Mouse (Mus musculus) liver, embryonic 16.5 days (tissue): ENCODE data around the gene Smg6. TPM values are rescaled to one million over a fixed set of nuclear protein-coding genes. Genes with fewer than 3 reads are reported as not detected.

Experiments
- ATAC-seq: fragments of 200-750 bp; cut with Nextera tagmentation; 2 replicates; pipeline ENCODE4 v1.8.0; 2017; ENCODE audit warnings: low read depth, mild to moderate bottlenecking, moderate number of reproducible peaks, moderate library complexity
- H3K27ac ChIP-seq: fragments of 300-500 bp; sonication (generic); 2 replicates; pipeline ENCODE4 v1.5.1; 2014; ENCODE audit warnings: mild to moderate bottlenecking, low read length
- H3K27me3 ChIP-seq: fragments of 300-500 bp; sonication (generic); 2 replicates; pipeline ENCODE4 v1.6.1; 2014; ENCODE audit warnings: low read depth, low read length, mixed read lengths; ENCODE audit not compliant: control insufficient read depth, insufficient read depth
- H3K36me3 ChIP-seq: fragments of 300-500 bp; sonication (generic); 2 replicates; pipeline ENCODE4 v1.6.1; 2014; ENCODE audit warnings: mild to moderate bottlenecking; ENCODE audit not compliant: control insufficient read depth, insufficient read depth
- H3K4me1 ChIP-seq: fragments of 300-500 bp; sonication (generic); 2 replicates; pipeline ENCODE4 v1.6.1; 2014; ENCODE audit warnings: low read depth, low read length, mixed read lengths; ENCODE audit not compliant: control insufficient read depth
- H3K4me2 ChIP-seq: fragments of 300-500 bp; sonication (generic); 2 replicates; pipeline ENCODE4 v1.6.1; 2014; ENCODE audit warnings: low read depth, low read length, mixed read lengths
- H3K4me3 ChIP-seq: fragments of 300-500 bp; sonication (generic); 2 replicates; pipeline ENCODE4 v1.5.1; 2014; ENCODE audit warnings: low read depth, mild to moderate bottlenecking, low read length
- H3K9ac ChIP-seq: fragments of 300-500 bp; sonication (generic); 2 replicates; pipeline ENCODE4 v1.6.1; 2014; ENCODE audit warnings: low read depth, low read length
- H3K9me3 ChIP-seq: fragments of 300-500 bp; sonication (generic); replicated peaks from 2 replicates; pipeline ENCODE4 v1.6.1; 2016; ENCODE audit warnings: low read length; ENCODE audit not compliant: control insufficient read depth
- WGBS: fragments of 180-500 bp; shearing (Covaris S2); extraction: QIAGEN DNeasy Blood & Tissue Kit; methylation state at CpG from one replicate; pipeline ENCODE4 v1.1.7; 2014; ENCODE audit not compliant: insufficient replicate concordance; 5-methylcytosine and 5-hydroxymethylcytosine counted together
- polyA plus RNA-seq: library from polyadenylated mRNA; unstranded; fragments of >200 nt; fragmentation: Nextera tagmentation; extraction: Ambion mirVana; gene quantifications from 2 replicates; pipeline ENCODE4 v1.2.1, GENCODE M21; 2015

Smg6 gene
- polyA plus RNA-seq, 1 experiment from 2014 or later = 5.5 TPM

DNA sequence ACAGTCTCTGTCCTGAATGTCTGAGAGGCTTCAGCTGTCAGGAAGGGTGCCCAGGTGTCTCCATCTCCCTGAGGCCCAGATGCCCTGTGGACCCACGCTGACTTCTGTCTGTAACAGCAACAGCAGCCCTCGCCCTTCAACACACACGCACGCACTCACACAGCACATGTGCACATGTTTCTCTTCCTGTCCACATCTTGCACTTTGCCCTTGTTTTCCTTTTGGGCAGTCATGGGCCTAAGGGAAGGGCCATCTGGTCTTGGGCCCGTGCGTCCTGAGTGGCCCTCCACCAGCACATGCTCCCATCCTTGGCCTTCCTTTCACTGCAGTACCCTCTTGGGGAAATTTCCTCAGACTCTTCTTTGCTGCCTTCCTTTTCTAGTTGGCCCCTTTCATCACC is 237.8 kb downstream of the Smg6 start:
- peaks cover 41% of the 10 kb centered on the region for H3K27me3 ChIP-seq
- peaks cover 23% of the 10 kb centered on the region for H3K4me1 ChIP-seq
- H3K36me3 ChIP-seq = no peaks in the 10 kb centered on the region
- WGBS = 73% methylated on average over 6 of the region's 6 CpGs
- H3K4me3 ChIP-seq = no peak overlapping the region
- no peaks in the 10 kb centered on the region for H3K9me3 ChIP-seq
- H3K27ac ChIP-seq = no peak overlapping the region
- ATAC-seq = no peak
- no peak overlapping the region for H3K4me2 ChIP-seq
- no peak overlapping the region for H3K9ac ChIP-seq

DNA sequence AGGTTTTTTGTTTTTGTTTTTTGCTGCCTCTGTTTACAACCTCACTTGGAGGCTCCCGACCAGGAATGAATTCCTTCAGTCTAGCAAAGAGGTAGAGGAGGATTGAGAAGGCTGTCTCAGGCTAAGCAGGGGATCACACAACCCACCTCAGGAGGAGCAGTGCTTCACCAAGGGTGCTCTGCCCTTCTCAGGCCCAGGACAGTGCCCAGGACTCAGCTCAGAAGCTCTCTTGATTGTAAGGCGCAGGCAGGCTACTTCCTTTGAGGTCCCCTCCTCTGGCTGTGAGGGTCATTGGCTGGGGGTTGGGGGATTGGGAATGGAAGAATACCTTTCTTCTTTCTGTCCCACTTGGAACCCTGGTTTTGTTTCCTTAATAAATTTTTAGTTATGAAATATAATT is 238.4 kb downstream of the Smg6 start:
- Histone ChIP-seq H3K27ac (no peak overlapping the region), H3K4me2 (no peak overlapping the region), H3K4me1 (peaks cover 30% of the 10 kb centered on the region), H3K9me3 (no peaks in the 10 kb centered on the region), H3K4me3 (no peak overlapping the region), H3K27me3 (peaks cover 48% of the 10 kb centered on the region), H3K9ac (no peak overlapping the region), H3K36me3 (no peaks in the 10 kb centered on the region)
- WGBS = 71% methylated on average over 2 of the region's 2 CpGs
- ATAC-seq = no peak

DNA sequence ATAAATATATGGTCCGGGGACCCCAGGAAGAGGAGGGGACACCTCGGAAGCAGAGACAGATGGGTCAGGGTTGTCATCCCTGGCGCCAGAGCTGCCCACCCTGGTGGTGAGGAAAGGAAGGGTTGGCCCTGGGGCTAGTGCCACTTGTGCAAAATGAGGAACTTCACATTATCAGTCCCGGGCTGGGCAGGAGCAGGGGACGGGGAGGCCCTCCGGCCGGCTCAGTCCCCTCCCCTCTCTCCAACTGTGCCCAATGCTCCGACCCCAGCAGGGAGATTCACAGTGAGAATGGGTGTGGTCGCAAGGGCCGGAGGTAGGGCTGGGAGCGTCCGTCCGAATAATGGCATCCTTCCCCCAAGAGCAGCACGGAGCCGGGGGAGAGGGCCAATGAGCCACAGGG is 239.1 kb downstream of the Smg6 start:
- 14% methylated on average over 15 of the region's 15 CpGs for WGBS
- H3K9me3 ChIP-seq = no peaks in the 10 kb centered on the region
- H3K36me3 ChIP-seq = no peaks in the 10 kb centered on the region
- no peak overlapping the region for H3K9ac ChIP-seq
- H3K4me2 ChIP-seq = peak overlapping the region; percentile 49
- peaks cover 55% of the 10 kb centered on the region for H3K27me3 ChIP-seq
- peak overlapping the region; percentile 60 for H3K4me3 ChIP-seq
- peaks cover 37% of the 10 kb centered on the region for H3K4me1 ChIP-seq
- no peak for ATAC-seq
- H3K27ac ChIP-seq = no peak overlapping the region

DNA sequence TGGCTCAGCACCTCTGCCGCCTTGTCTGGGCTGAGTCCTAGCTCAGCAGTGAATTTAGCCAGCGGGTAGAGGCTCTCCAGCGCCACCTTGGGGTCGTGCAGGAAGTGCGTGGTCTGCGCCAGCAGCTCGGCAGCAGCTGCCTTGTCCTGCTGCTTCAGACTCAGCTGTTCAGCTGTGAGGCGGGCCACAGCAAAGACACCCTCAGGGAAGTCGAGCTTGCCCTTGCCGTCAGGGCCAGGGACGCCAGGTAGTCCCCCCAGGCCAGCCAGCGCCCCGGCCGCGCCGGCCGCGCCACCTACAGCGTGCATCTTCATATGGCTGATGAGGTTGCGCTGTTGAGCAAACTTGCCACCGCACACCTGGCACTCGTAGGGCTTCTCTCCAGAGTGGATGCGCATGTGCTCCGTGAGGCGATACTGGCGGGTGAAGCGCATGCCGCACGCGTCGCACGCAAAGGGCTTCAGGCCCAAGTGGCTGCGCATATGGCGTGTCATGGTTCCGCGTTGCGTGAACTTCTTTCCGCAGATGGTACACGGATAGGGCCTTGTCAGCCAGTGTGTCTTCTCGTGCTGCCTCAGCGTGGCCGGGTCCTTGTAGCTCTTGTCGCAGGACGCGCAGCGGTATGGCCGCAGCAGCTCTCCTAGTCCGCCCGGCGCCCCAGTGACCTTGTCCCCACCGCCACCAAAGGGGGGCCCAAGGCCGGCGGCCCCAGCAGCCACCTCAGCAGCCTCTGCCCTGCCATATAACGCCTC is 240.0 kb downstream of the Smg6 start:
- H3K4me2 ChIP-seq = peak overlapping the region; percentile 49
- 6% methylated on average over 54 of the region's 54 CpGs for WGBS
- peak overlapping the region; percentile 60 for H3K4me3 ChIP-seq
- H3K27ac ChIP-seq = no peak overlapping the region
- no peaks in the 10 kb centered on the region for H3K9me3 ChIP-seq
- ATAC-seq = peak; percentile 24; the same call in 1 of the 2 replicates
- H3K36me3 ChIP-seq = no peaks in the 10 kb centered on the region
- peaks cover 64% of the 10 kb centered on the region for H3K27me3 ChIP-seq
- peaks cover 43% of the 10 kb centered on the region for H3K4me1 ChIP-seq
- H3K9ac ChIP-seq = no peak overlapping the region; the same call in 1 of the 2 replicates

DNA sequence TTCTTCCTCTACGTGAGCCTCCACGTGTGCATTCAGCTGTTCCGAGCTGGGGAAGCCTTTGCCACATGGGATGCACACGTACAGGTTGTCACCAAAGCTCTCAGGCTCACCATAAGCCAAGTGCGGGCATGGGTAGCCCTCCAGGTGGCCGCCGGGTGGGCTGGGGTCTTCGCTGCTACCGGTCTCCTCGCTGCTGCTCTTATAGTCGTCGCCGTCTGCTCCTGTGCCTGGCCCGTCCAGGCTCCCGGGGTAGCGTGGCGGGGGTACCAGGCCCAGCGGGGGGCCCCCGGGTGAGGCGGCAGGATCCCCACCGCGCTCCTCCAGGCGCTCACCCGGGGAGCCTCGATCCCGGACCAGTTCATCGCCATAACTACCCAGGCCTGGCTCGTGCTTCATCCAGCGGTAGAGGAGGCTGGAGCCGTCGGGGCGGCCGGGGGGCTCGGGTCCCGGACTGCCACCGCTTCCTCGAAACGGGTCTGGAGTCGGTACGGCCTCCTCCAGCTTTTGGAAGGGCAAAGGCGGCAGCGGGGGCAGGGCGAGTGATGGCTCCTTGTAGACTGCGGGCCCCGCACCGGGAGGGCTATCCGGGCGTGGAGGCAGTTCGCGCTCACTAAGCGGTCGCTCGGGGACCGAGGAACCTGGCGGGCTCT is 240.7 kb downstream of the Smg6 start:
- 10% methylated on average over 55 of the region's 55 CpGs for WGBS
- H3K9ac ChIP-seq = no peak overlapping the region
- H3K27me3 ChIP-seq = peaks cover 71% of the 10 kb centered on the region
- H3K27ac ChIP-seq = no peak overlapping the region
- ATAC-seq = no peak
- peaks cover 43% of the 10 kb centered on the region for H3K4me1 ChIP-seq
- H3K4me3 ChIP-seq = peak overlapping the region; percentile 60
- no peaks in the 10 kb centered on the region for H3K9me3 ChIP-seq
- no peaks in the 10 kb centered on the region for H3K36me3 ChIP-seq
- peak overlapping the region; percentile 49 for H3K4me2 ChIP-seq

DNA sequence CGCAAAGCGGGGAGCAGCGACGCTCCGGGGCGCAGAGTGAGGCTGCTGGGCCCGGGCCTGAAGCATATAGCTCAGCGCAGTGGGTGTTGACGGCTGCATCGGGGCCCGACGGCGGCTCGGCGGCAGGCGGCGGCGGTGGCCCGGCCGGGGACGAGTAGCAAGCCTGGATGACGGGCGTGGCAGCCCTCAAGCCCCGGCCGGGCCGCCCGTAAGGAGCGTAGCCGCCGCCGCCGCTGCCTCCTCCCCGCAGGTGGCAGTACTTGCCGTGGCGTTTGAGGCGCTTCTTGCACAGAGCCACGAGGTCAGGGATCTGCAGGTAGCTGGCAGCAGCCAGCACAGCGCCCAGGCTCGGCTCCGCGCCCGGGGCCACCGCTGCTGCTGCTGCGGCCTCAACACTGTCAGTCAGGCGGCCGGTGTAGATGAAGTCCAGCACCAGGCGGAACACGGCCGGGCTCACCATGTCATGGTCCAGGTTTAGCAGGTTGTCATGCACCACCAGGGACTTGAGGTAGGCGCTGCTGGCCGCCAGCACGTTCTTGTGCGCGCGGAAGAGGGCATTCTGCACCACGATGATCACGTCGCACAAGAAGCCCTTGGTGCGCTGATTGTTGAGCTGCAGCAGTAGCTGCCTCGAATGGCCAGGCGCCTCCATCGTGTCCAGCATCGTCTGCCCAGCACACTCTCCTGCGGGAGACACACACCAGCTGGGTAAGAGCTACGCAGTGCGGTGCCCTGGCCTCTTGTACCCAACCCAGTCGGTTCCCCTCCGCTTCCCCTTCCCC is 241.4 kb downstream of the Smg6 start:
- no peaks in the 10 kb centered on the region for H3K9me3 ChIP-seq
- WGBS = 3% methylated on average over 63 of the region's 68 CpGs
- H3K9ac ChIP-seq = 0 out of 2 replicates have a peak overlapping the region, but pooled peaks have one; percentile 12
- peaks cover 78% of the 10 kb centered on the region for H3K27me3 ChIP-seq
- peaks cover 43% of the 10 kb centered on the region for H3K4me1 ChIP-seq
- no peak overlapping the region for H3K27ac ChIP-seq
- peak overlapping the region; percentile 49 for H3K4me2 ChIP-seq
- no peak for ATAC-seq
- H3K36me3 ChIP-seq = no peaks in the 10 kb centered on the region
- H3K4me3 ChIP-seq = peak overlapping the region; percentile 60

DNA sequence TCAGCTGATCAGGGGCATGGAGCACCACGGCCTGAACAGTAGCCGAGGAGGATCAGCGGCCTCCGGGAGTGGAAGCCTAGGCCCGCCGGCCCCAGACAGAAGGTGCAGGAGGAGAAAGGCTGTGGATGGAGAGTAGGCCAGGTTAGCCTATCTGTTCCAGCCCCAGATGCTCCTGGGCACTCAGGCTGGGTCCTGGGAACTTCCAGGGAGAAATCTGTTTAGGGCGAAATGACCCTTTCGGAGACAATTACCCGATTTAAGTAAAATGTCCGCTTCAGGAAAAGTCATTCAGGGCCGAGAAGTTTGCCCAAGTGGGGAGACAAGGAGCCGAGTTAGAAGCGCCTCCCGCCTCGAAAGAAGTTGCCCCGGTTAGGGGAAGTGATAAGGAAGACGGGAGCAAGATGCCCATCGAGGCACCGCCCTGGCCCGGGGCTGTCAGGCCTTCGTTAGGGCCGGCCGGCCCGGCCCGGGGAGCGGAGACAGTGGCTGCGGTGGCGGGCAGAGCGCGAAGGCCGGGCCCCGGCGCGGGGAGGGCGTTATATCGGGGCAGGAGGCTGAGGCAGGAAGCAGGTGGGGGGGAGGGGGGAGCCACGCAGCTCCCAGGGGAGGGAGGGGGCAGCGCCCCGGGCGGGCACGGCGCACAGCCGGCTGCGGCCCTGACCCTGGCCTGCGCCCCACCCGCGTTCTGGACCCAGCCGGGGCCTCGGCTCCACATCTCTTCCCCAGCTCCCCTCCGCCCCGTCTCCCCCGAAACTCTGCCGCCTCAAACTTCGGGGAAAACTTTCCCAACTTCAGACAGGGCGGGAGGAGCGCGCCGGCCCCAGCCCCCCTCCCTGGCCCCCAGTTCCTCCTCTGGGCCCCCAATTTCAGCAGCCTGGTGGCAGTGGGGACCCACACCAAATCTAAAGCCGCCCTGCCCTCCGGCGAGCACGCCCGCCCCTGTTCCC is 242.3 kb downstream of the Smg6 start:
- H3K27ac ChIP-seq = peak overlapping the region; percentile 19; the same call in 1 of the 2 replicates
- peaks cover 52% of the 10 kb centered on the region for H3K4me1 ChIP-seq
- 4% methylated on average over 54 of the region's 63 CpGs for WGBS

More for the DNA sequence above, 242.3 kb downstream of the Smg6 start:
- H3K9me3 ChIP-seq = no peaks in the 10 kb centered on the region
- no peak for ATAC-seq
- H3K36me3 ChIP-seq = no peaks in the 10 kb centered on the region
- peak overlapping the region; percentile 60 for H3K4me3 ChIP-seq
- peaks cover 87% of the 10 kb centered on the region for H3K27me3 ChIP-seq
- H3K9ac ChIP-seq = peak overlapping the region; percentile 43; the same call in 1 of the 2 replicates
- H3K4me2 ChIP-seq = peak overlapping the region; percentile 77
